Mouse (Mus musculus): ENCODE measurements around the gene Rps6ka2. TPM values are rescaled to one million over a fixed set of nuclear protein-coding genes. Genes with fewer than 3 reads are reported as not detected.

Gene Rps6ka2
- polyA plus RNA-seq, 1 experiment from 2014 or later = 31.3 TPM

- Histone ChIP-seq H3K4me1 (replicated peaks) (0 out of 2 replicates have a peak, but pooled peaks cover 4% of the 10 kb centered on the region), H3K27ac (no peak overlapping the region), H3K9me3 (no peaks in the 10 kb centered on the region), H3K27me3 (ENCODE audit: insufficient read depth, poor library complexity, severe bottlenecking) (no peaks in the 10 kb centered on the region), H3K36me3 (peaks cover 17% of the 10 kb centered on the region), H3K4me3 (no peak overlapping the region)
- no peak for DNase-seq (ENCODE audit: low spot score)
- WGBS = 91% methylated on average over 6 of the region's 6 CpGs
Measured at GRCm38 (mm10) chr17:7245078-7245477, 75.2 kb downstream of the Rps6ka2 start.

DNA sequence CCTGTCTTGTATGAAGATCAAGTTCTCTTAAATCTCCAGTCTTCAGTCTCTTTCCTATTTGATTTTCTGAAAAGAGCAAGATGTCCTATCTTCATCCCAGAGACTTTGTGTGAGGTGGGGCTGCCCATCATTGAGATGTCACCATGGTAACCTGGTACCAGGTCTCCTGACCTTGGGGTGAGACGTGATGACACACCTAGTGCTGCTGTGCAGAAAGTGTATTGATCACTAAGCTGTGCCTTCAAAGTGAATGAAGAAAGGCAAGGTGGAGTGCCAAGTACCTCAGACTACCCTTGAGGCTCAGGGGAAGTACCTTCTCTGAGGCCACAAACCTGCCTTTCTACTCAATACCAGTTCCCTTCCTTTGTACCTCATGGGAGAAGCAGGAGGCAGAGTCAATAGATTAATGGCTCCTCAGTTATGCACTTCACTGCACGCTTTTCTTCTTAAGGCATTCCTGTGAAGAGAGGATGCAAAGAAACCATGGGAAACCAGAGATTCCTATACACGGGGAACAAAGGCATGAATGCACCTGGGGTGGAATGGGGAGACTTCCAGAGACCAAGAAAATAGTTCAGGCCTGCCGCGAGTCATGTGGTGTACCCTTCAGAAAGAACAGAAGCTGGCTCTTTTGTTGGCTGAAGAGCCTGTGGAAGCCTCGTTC lies 77.1 kb downstream of the Rps6ka2 start:
- Histone ChIP-seq H3K27me3 (ENCODE audit: insufficient read depth, poor library complexity, severe bottlenecking) (no peaks in the 10 kb centered on the region), H3K36me3 (peaks cover 31% of the 10 kb centered on the region), H3K4me1 (replicated peaks) (no peaks in the 10 kb centered on the region), H3K9me3 (no peaks in the 10 kb centered on the region), H3K27ac (no peak overlapping the region), H3K4me3 (no peak overlapping the region)
- no peak for DNase-seq (ENCODE audit: low spot score)
- 59% methylated on average over 6 of the region's 6 CpGs for WGBS

DNA sequence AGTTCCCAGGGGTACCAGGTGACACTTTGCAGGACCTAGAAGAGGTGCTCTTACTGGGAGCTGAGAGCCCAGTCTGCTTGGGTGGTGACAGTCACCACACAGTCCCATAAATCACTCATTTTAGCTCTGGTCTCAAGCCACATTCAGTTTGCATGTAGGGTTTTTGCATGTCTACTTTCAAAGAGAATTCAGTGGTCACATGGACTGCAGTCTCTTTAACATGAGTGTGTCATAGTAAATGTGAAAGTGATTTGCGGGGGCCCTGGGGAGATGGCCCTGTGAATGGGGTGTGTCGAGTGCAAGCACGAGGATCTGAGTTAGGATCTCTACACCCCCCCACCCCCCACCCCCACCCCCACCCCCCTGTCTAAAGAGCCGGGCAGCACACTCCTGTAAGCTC lies 80.5 kb downstream of the Rps6ka2 start:
- Histone ChIP-seq H3K27me3 (ENCODE audit: insufficient read depth, poor library complexity, severe bottlenecking) (no peaks in the 10 kb centered on the region), H3K9me3 (no peaks in the 10 kb centered on the region), H3K36me3 (peaks cover 48% of the 10 kb centered on the region), H3K4me3 (no peak overlapping the region), H3K4me1 (replicated peaks) (no peaks in the 10 kb centered on the region), H3K27ac (no peak overlapping the region)
- DNase-seq (ENCODE audit: low spot score) = no peak
- WGBS = 78% methylated on average over 4 of the region's 4 CpGs

GRCm38 (mm10) chr17:7257208-7257607 lies 87.3 kb downstream of the Rps6ka2 start:
- Histone ChIP-seq H3K9me3 (no peaks in the 10 kb centered on the region), H3K36me3 (peaks cover 35% of the 10 kb centered on the region), H3K27ac (no peak overlapping the region), H3K27me3 (ENCODE audit: insufficient read depth, poor library complexity, severe bottlenecking) (no peaks in the 10 kb centered on the region), H3K4me3 (no peak overlapping the region), H3K4me1 (replicated peaks) (peaks cover 23% of the 10 kb centered on the region)
- 97% methylated on average over 1 of the region's 1 CpGs for WGBS
- no peak for DNase-seq (ENCODE audit: low spot score)

GRCm38 (mm10) chr17:7258748-7259359 lies 88.9 kb downstream of the Rps6ka2 start:
- Histone ChIP-seq H3K36me3 (peaks cover 39% of the 10 kb centered on the region), H3K4me1 (replicated peaks) (peaks cover 24% of the 10 kb centered on the region), H3K4me3 (no peak overlapping the region), H3K9me3 (no peaks in the 10 kb centered on the region), H3K27me3 (ENCODE audit: insufficient read depth, poor library complexity, severe bottlenecking) (no peaks in the 10 kb centered on the region), H3K27ac (no peak overlapping the region)
- 91% methylated on average over 15 of the region's 15 CpGs for WGBS
- no peak for DNase-seq (ENCODE audit: low spot score)

- 43% methylated on average over 10 of the region's 10 CpGs for WGBS
- peaks cover 34% of the 10 kb centered on the region for H3K36me3 ChIP-seq
- H3K4me1 ChIP-seq (replicated peaks) = peaks cover 34% of the 10 kb centered on the region
- no peaks in the 10 kb centered on the region for H3K9me3 ChIP-seq
- H3K27me3 ChIP-seq (ENCODE audit: insufficient read depth, poor library complexity, severe bottlenecking) = no peaks in the 10 kb centered on the region
- H3K4me3 ChIP-seq = no peak overlapping the region
- no peak for DNase-seq (ENCODE audit: low spot score)
- peak overlapping the region; percentile 51; the same call in 1 of the 2 replicates for H3K27ac ChIP-seq
Measured at GRCm38 (mm10) chr17:7260360-7260759, 90.4 kb downstream of the Rps6ka2 start.

DNA sequence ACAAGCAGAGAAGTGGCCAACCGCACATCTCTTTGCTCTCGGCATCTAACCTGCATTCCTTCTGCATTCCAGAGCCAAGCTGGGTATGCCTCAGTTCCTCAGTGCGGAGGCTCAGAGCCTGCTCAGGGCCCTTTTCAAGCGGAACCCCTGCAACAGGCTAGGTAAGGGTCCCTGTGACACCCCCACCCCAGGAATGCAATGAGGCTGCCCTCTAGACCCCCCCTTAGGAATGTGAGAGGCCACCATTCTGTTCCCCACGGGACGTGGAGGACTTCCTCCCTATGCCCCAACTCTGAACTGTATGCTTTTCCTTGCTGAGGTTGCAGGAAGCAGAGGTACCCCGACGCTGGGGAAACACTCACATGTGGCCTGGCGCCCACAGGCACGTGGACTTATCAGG lies 92.1 kb downstream of the Rps6ka2 start:
- H3K36me3 ChIP-seq = peaks cover 26% of the 10 kb centered on the region
- H3K27ac ChIP-seq = peak overlapping the region; percentile 66; the same call in 1 of the 2 replicates
- H3K27me3 ChIP-seq (ENCODE audit: insufficient read depth, poor library complexity, severe bottlenecking) = no peaks in the 10 kb centered on the region
- 34% methylated on average over 10 of the region's 10 CpGs for WGBS
- peak; percentile 52 for DNase-seq (ENCODE audit: low spot score)
- peaks cover 47% of the 10 kb centered on the region for H3K4me1 ChIP-seq (replicated peaks)
- H3K4me3 ChIP-seq = no peak overlapping the region
- H3K9me3 ChIP-seq = no peaks in the 10 kb centered on the region

GRCm38 (mm10) chr17:7262620-7263019 lies 92.7 kb downstream of the Rps6ka2 start:
- 95% methylated on average over 4 of the region's 4 CpGs for WGBS
- H3K9me3 ChIP-seq = no peaks in the 10 kb centered on the region
- H3K36me3 ChIP-seq = peaks cover 26% of the 10 kb centered on the region
- no peak for DNase-seq (ENCODE audit: low spot score)
- no peak overlapping the region for H3K4me3 ChIP-seq
- H3K27ac ChIP-seq = no peak overlapping the region
- H3K27me3 ChIP-seq (ENCODE audit: insufficient read depth, poor library complexity, severe bottlenecking) = no peaks in the 10 kb centered on the region
- H3K4me1 ChIP-seq (replicated peaks) = peaks cover 49% of the 10 kb centered on the region

DNA sequence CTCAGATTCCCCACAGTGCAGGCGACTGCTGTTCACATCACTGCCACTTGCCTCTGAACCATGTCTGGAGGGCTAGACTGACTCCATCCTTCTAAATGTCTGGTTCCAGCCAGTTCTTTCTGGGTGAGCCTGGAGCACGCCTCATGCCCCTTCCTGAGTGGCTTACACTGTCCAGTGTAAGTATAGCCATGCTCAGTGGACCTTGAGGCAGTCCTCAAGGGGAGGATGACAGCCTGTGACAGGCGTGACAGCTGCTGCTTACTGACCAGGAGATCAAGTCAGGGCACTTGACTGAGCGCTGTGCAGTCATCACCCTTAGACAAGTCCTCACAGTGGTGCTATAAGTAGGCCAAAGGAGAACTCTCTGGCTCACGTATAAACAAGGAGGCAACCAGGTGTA lies 94.7 kb downstream of the Rps6ka2 start:
- WGBS = 76% methylated on average over 5 of the region's 5 CpGs
- Histone ChIP-seq H3K4me1 (replicated peaks) (peaks cover 59% of the 10 kb centered on the region), H3K36me3 (peaks cover 17% of the 10 kb centered on the region), H3K9me3 (no peaks in the 10 kb centered on the region), H3K4me3 (no peak overlapping the region), H3K27me3 (ENCODE audit: insufficient read depth, poor library complexity, severe bottlenecking) (no peaks in the 10 kb centered on the region), H3K27ac (0 out of 2 replicates have a peak overlapping the region, but pooled peaks have one; percentile 2)
- DNase-seq (ENCODE audit: low spot score) = no peak

GRCm38 (mm10) chr17:7265291-7265690 lies 95.4 kb downstream of the Rps6ka2 start:
- DNase-seq (ENCODE audit: low spot score) = no peak
- Histone ChIP-seq H3K9me3 (no peaks in the 10 kb centered on the region), H3K27ac (no peak overlapping the region), H3K27me3 (ENCODE audit: insufficient read depth, poor library complexity, severe bottlenecking) (no peaks in the 10 kb centered on the region), H3K4me1 (replicated peaks) (peaks cover 62% of the 10 kb centered on the region), H3K36me3 (peaks cover 17% of the 10 kb centered on the region), H3K4me3 (no peak overlapping the region)
- 87% methylated on average over 4 of the region's 4 CpGs for WGBS

GRCm38 (mm10) chr17:7265705-7266368 lies 95.9 kb downstream of the Rps6ka2 start:
- Histone ChIP-seq H3K27me3 (ENCODE audit: insufficient read depth, poor library complexity, severe bottlenecking) (no peaks in the 10 kb centered on the region), H3K4me3 (no peak overlapping the region), H3K9me3 (no peaks in the 10 kb centered on the region), H3K4me1 (replicated peaks) (peaks cover 58% of the 10 kb centered on the region), H3K27ac (peak overlapping the region; percentile 56; the same call in 1 of the 2 replicates), H3K36me3 (peaks cover 17% of the 10 kb centered on the region)
- DNase-seq (ENCODE audit: low spot score) = no peak
- whole genome bisulfite sequencing = 66% methylated on average over 12 of the region's 12 CpGs

DNA sequence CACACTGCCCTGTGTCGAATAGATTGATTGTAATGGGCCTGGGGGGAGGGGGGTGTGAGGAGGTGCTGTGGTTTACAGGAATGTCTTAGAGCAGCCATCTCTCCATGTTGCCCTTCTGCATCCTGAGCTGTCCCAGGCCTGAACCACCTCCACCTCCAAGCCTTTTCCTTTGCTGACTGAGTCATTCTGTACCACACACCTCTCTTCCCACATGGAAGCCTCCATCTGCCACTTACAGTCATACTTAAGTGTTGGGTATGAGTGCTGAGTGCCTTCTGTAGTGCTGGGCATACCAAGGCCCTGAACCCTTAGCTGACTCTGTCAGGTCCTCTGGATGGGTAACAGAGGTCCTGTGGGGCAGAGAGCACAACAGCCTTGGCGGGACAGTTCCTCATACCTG lies 97.9 kb downstream of the Rps6ka2 start:
- Histone ChIP-seq H3K27me3 (ENCODE audit: insufficient read depth, poor library complexity, severe bottlenecking) (no peaks in the 10 kb centered on the region), H3K9me3 (no peaks in the 10 kb centered on the region), H3K4me3 (no peak overlapping the region), H3K27ac (no peak overlapping the region), H3K4me1 (replicated peaks) (peaks cover 54% of the 10 kb centered on the region), H3K36me3 (peaks cover 20% of the 10 kb centered on the region)
- DNase-seq (ENCODE audit: low spot score) = no peak
- WGBS = 89% methylated on average over 2 of the region's 2 CpGs

Measured in hindbrain, embryonic 10.5 days (tissue).